Mouse (Mus musculus) common myeloid progenitor, adult 5-6 weeks (primary cell): ENCODE measurements around the gene Vmn2r89. TPM values are rescaled to one million over a fixed set of nuclear protein-coding genes. Genes with fewer than 3 reads are reported as not detected.

Experiments
- total RNA-seq: library from RNA; stranded (forward); fragments of 200-1000, 187-1606 nt; gene quantifications from 2 replicates; pipeline ENCODE4 v1.2.3, GENCODE M21; 2017

Gene Vmn2r89
- total RNA-seq, 1 experiment from 2014 or later: not detected

Other genes starting within 250 kb of the Vmn2r89 start
- gene Ear14, start 248.5 kb upstream of the Vmn2r89 start, total RNA-seq: not detected in 2 replicates
- gene Rnase2a, start 195.7 kb upstream of the Vmn2r89 start, total RNA-seq: not detected in 2 replicates
- gene Gm7247, start 90.1 kb upstream of the Vmn2r89 start, total RNA-seq: not detected in 2 replicates
- not detected in 2 replicates for gene Vmn2r88, start 41.0 kb upstream of the Vmn2r89 start, total RNA-seq
- not detected in 2 replicates for gene Gm5622, start 100.9 kb downstream of the Vmn2r89 start, total RNA-seq
- not detected in 2 replicates for gene Gm17175, start 122.2 kb downstream of the Vmn2r89 start, total RNA-seq
- not detected in 2 replicates for gene Gm17174, start 140.3 kb downstream of the Vmn2r89 start, total RNA-seq
- not detected in 2 replicates for gene Gm17078, start 159.5 kb downstream of the Vmn2r89 start, total RNA-seq
- gene Gm4181, start 183.8 kb downstream of the Vmn2r89 start, total RNA-seq: not detected in 2 replicates
- not detected in 2 replicates for gene Gm17079, start 243.6 kb downstream of the Vmn2r89 start, total RNA-seq